Mouse (Mus musculus) thymus, adult 2 months (tissue): ENCODE data around the gene Rpl21.

Source experiments
- CTCF ChIP-seq: fragments of 200-500 bp; IDR thresholded peaks from 2 replicates; pipeline ENCODE4 v1.5.1; 2012; ENCODE audit warnings: mild to moderate bottlenecking, control low read depth, low read length, moderate library complexity, borderline replicate concordance; ENCODE audit not compliant: control insufficient read depth, poor library complexity, insufficient read depth; ENCODE audit errors: extremely low read depth
- POLR2A ChIP-seq: fragments of 200-500 bp; IDR thresholded peaks from 2 replicates; pipeline ENCODE4 v1.6.1; 2012; ENCODE audit warnings: mild to moderate bottlenecking, low read length, control low read depth, moderate library complexity; ENCODE audit not compliant: control insufficient read depth, poor library complexity, insufficient read depth; ENCODE audit errors: extremely low read depth

GRCm38 (mm10) chr5:146823005-146823404, 9.7 kb upstream of the Rpl21 start:
- TF ChIP-seq CTCF: no peak
- no peak for TF ChIP-seq POLR2A
